ENCODE assay signal across 1 mouse cellular context in genomic region chr10:81364666-81365065, GRCm38 (mm10).
TF ChIP-seq lines count a peak whose summit lies in the region.

No protein-coding gene starts in this region.

TF ChIP-seq in CH12.LX, 34 proteins besides CTCF, POLR2A, EP300 and RAD21 (continued from another document):
- no peak for TF ChIP-seq ZC3H11A (IDR thresholded peaks at IDR 0.05; ENCODE audit: low read depth, low read length)
